Mouse (Mus musculus): ENCODE measurements around the gene Dst. TPM values are rescaled to one million over a fixed set of nuclear protein-coding genes. Genes with fewer than 3 reads are reported as not detected.

Dst gene
- total and polyA plus RNA-seq, 3 experiments = 9.1 to 28.0 (median 20.5) TPM

GRCm38 (mm10) chr1:34237689-34238091 is 329.7 kb downstream of the Dst start:
- TF ChIP-seq JUN (IDR thresholded peaks at IDR 0.05; ENCODE audit: insufficient read depth, low read depth, low read length) (no peak), ZKSCAN1 (IDR thresholded peaks at IDR 0.05; ENCODE audit: borderline replicate concordance, low read depth, low read length) (no peak), NELFE (IDR thresholded peaks at IDR 0.05; ENCODE audit: low read depth, low read length) (no peak), MEF2A (IDR thresholded peaks at IDR 0.05; ENCODE audit: borderline replicate concordance, low read depth, low read length) (no peak), MAZ (IDR thresholded peaks at IDR 0.05; ENCODE audit: low read depth, low read length) (no peak), USF1 (IDR thresholded peaks at IDR 0.05; ENCODE audit: low read depth, low read length) (no peak), POLR2A (IDR thresholded peaks at IDR 0.05; ENCODE audit: low read depth, low read length) (no peak), USF2 (conservative IDR thresholded peaks at IDR 0.05; ENCODE audit: low read depth, low read length) (no peak), PAX5 (IDR thresholded peaks at IDR 0.05; ENCODE audit: low read length) (no peak), MAX (IDR thresholded peaks at IDR 0.05; ENCODE audit: low read length) (no peak), CHD1 (IDR thresholded peaks at IDR 0.05; ENCODE audit: low read depth, low read length) (no peak), RAD21 (IDR thresholded peaks at IDR 0.05; ENCODE audit: low read depth, low read length) (no peak), EP300 (IDR thresholded peaks at IDR 0.05; ENCODE audit: low read length) (no peak), HCFC1 (IDR thresholded peaks at IDR 0.05; ENCODE audit: low read depth, low read length) (no peak), UBTF (IDR thresholded peaks at IDR 0.05; ENCODE audit: low read depth, low read length) (no peak), GABPA (IDR thresholded peaks at IDR 0.05; ENCODE audit: insufficient replicate concordance, low read depth, low read length) (no peak)
- Histone ChIP-seq H3K36me3 (replicated peaks in 1 of 2; ENCODE audit: control insufficient read depth in 1 of 2, insufficient read depth in 1 of 2, low read length in 1 of 2) (peaks cover 0 to 50% of the 10 kb centered on the region in 2 experiments), H3K27me3 (replicated peaks) (no peaks in the 10 kb centered on the region), H3K4me2 (ENCODE audit: insufficient read depth, low read depth, poor library complexity, severe bottlenecking) (0 out of 2 replicates have a peak overlapping the region, but pooled peaks have one; percentile 33), H3K27ac (ENCODE audit: insufficient read depth, low read depth) (no peak overlapping the region), H3K79me2 (replicated peaks; ENCODE audit: control insufficient read depth, extremely low read depth, insufficient read depth, poor library complexity, severe bottlenecking) (no peaks in the 10 kb centered on the region), H3K9ac (ENCODE audit: insufficient read depth, low read depth) (no peak overlapping the region), H3K9me3 (replicated peaks; ENCODE audit: low read length) (no peaks in the 10 kb centered on the region), H3K4me3 (replicated peaks in 1 of 3; ENCODE audit: low read depth in 2 of 3, low read length in 2 of 3, poor library complexity in 1 of 3) (no peak overlapping the region), H3K4me1 (ENCODE audit: control insufficient read depth in 1 of 2, insufficient read depth in 2 of 2) (peaks cover 10 to 16% of the 10 kb centered on the region in 2 experiments; a peak in 3 of 4 replicates)
- dilution Hi-C loops (cut with MboI; ENCODE audit: extremely low pct_ligation_motif_present, extremely low pct_unique_long_range_greater_than_20kb, low sequenced_read_pairs) = no loop called here
- no peak for DNase-seq (ENCODE audit: extremely low read depth)
- in situ Hi-C loops (cut with MboI; ENCODE audit: low pct_ligation_motif_present, low pct_unique_long_range_greater_than_20kb, low sequenced_read_pairs) = no loop called here

- H3K4me3 ChIP-seq (replicated peaks in 1 of 3; ENCODE audit: low read depth in 2 of 3, low read length in 2 of 3, poor library complexity in 1 of 3) = no peak overlapping the region
- H3K4me2 ChIP-seq (ENCODE audit: insufficient read depth, low read depth, poor library complexity, severe bottlenecking) = no peak overlapping the region
- H3K36me3 ChIP-seq (replicated peaks in 1 of 2; ENCODE audit: control insufficient read depth in 1 of 2, insufficient read depth in 1 of 2, low read length in 1 of 2) = peaks cover 0 to 53% of the 10 kb centered on the region in 2 experiments
- no peaks in the 10 kb centered on the region for H3K9me3 ChIP-seq (replicated peaks; ENCODE audit: low read length)
- no peak for DNase-seq (ENCODE audit: extremely low read depth)
- dilution Hi-C loops (cut with MboI; ENCODE audit: extremely low pct_ligation_motif_present, extremely low pct_unique_long_range_greater_than_20kb, low sequenced_read_pairs) (no loop called here), in situ Hi-C loops (cut with MboI; ENCODE audit: low pct_ligation_motif_present, low pct_unique_long_range_greater_than_20kb, low sequenced_read_pairs) (no loop called here)
- peaks cover 10 to 13% of the 10 kb centered on the region in 2 experiments; a peak in 3 of 4 replicates for H3K4me1 ChIP-seq (ENCODE audit: control insufficient read depth in 1 of 2, insufficient read depth in 2 of 2)
- no peak overlapping the region for H3K9ac ChIP-seq (ENCODE audit: insufficient read depth, low read depth)
- H3K27me3 ChIP-seq (replicated peaks) = no peaks in the 10 kb centered on the region
- H3K79me2 ChIP-seq (replicated peaks; ENCODE audit: control insufficient read depth, extremely low read depth, insufficient read depth, poor library complexity, severe bottlenecking) = no peaks in the 10 kb centered on the region
- TF ChIP-seq TBP (conservative IDR thresholded peaks at IDR 0.05; ENCODE audit: low read depth, low read length) = no peak
- no peak for TF ChIP-seq SMC3 (IDR thresholded peaks at IDR 0.05; ENCODE audit: low read depth, low read length)
- no peak for TF ChIP-seq JUND (conservative IDR thresholded peaks at IDR 0.05; ENCODE audit: low read depth, low read length)
- no peak for TF ChIP-seq ELF1 (IDR thresholded peaks at IDR 0.05; ENCODE audit: low read depth, low read length)
- TF ChIP-seq MEF2A (IDR thresholded peaks at IDR 0.05; ENCODE audit: borderline replicate concordance, low read depth, low read length) = no peak
- no peak for TF ChIP-seq CHD1 (IDR thresholded peaks at IDR 0.05; ENCODE audit: low read depth, low read length)
- no peak for TF ChIP-seq USF1 (IDR thresholded peaks at IDR 0.05; ENCODE audit: low read depth, low read length)
- TF ChIP-seq KAT2A (IDR thresholded peaks at IDR 0.05; ENCODE audit: insufficient replicate concordance, low read length) = no peak
- TF ChIP-seq POLR2AphosphoS2 (IDR thresholded peaks at IDR 0.05; ENCODE audit: low read depth, low read length) = no peak
- TF ChIP-seq ZNF384 (IDR thresholded peaks at IDR 0.05; ENCODE audit: low read depth, low read length) = no peak
- no peak for TF ChIP-seq TCF12 (IDR thresholded peaks at IDR 0.05; ENCODE audit: low read depth, low read length)
- H3K27ac ChIP-seq (ENCODE audit: insufficient read depth, low read depth) = no peak overlapping the region
Measured at GRCm38 (mm10) chr1:34238231-34238630, 330.2 kb downstream of the Dst start.
